Mouse (Mus musculus): Measurements from ENCODE around the gene Smoc1.

Gene Smoc1

GRCm38 (mm10) chr12:81223276-81223675, 196.7 kb downstream of the Smoc1 start:
- DNase-seq (ENCODE audit: low spot score in 2 of 2): no peak

- DNase-seq (ENCODE audit: low spot score in 2 of 2): no peak
Observed at GRCm38 (mm10) chr12:81224843-81225242, 198.2 kb downstream of the Smoc1 start.

GRCm38 (mm10) chr12:81225966-81226577, 199.5 kb downstream of the Smoc1 start:
- DNase-seq (ENCODE audit: low spot score in 2 of 2): no peak

GRCm38 (mm10) chr12:81226590-81226989, 200.0 kb downstream of the Smoc1 start:
- DNase-seq (ENCODE audit: low spot score in 2 of 2): no peak

GRCm38 (mm10) chr12:81227767-81228460, 201.3 kb downstream of the Smoc1 start:
- peak; percentile 56 to 83 for DNase-seq (ENCODE audit: low spot score in 2 of 2)

- no peak for DNase-seq (ENCODE audit: low spot score in 2 of 2)
Observed at GRCm38 (mm10) chr12:81233746-81234380, 207.3 kb downstream of the Smoc1 start.

GRCm38 (mm10) chr12:81235456-81236330, 209.1 kb downstream of the Smoc1 start:
- no peak for DNase-seq (ENCODE audit: low spot score in 2 of 2)
